Mouse (Mus musculus) layer of hippocampus, adult 9-10 months (tissue): Measurements from ENCODE around the gene Agap1.
A peak's percentile ranks its signal among the peaks of the same experiment; 100 is the strongest.

ENCODE experiments used
- DNase-seq: peaks from one replicate; pipeline ENCODE4 v3.0.0; 2022; ENCODE audit warnings: low spot score

Agap1 gene

DNA sequence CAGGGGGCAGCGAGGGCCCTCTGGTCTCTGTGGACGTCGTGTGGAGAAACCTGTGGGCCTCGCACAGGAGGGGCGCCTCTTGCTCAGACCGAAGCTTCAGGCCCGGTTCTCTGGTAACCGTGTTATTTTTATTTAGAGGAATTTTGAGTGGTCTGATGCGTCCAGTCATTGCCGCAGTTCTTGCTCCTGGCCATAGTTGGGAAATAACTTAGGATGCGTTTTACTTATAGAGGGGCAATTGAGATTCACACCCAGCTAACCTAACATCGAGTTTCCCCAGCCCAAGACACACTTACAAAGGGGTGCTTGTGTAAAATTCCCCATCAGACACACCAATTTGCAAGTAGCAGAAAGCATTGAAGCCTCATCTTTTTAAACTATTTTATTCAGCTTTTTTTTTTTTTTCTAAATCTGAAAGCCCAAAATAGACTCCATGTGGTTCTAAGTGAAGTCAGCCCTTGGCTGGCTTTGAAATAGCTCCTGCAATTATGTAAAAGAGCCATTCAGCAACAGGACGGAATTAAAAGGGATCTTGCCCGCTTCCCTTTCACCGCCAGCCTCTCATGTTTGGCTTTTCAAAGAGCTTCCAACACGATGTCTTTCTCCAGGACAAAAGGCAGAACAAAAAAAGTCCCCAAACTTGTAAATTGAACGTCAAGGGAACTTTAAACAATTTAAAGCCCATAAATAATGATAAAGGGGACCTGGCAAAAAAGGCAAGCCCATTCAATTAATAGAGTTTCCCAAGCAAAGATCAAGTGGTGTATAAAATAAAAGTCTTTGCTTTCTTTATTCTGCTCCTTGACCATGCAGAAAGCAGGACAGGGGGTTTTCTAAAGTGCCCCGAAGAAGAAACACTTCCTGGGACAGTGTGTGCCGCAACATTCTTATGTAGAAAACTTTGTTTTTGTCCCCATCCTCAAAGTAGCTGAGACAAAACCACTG, 480.0 kb downstream of the Agap1 start:
- DNase-seq, result no peak

DNA sequence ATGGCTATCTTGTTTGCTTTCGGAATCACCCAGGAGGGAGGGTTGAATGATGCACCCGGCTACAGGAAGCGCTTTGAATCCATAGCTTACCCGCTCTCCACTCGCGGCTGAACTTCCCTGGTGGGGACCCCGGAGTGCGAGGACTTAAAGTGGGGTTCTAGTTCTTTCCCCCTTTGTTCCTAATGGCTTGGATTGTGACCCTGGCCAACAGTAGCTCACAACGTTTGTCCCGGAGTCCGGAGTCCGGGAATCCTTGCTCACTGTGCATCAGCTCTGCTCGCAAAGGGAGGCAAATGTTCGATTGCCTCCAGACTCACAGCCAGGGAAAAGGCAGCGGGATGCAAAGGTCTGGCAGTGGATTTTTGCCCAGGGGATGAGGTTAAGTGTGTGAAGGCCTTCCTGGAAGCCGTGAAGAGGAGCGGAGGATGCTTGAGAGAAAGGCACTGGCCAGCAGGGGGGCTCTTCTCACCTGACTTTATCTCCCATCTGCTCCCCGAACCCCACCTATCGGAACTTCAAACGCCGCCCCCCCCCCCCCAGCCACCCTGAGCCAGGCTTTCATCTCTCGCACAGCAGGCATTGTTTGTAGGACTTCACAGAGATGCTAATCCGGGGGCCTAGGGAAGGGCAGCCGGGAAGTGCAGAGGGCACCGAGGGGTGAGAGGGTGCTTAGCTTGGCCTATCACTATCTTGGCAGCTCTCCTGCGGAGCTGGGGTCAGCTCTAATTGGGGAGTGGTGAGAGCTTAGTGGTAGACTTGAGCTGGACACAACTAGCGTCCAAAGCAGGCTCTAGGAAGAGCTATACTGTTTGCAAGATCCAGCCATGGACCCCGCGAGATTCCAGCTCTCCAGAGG, 481.1 kb downstream of the Agap1 start:
- no peak for DNase-seq

DNA sequence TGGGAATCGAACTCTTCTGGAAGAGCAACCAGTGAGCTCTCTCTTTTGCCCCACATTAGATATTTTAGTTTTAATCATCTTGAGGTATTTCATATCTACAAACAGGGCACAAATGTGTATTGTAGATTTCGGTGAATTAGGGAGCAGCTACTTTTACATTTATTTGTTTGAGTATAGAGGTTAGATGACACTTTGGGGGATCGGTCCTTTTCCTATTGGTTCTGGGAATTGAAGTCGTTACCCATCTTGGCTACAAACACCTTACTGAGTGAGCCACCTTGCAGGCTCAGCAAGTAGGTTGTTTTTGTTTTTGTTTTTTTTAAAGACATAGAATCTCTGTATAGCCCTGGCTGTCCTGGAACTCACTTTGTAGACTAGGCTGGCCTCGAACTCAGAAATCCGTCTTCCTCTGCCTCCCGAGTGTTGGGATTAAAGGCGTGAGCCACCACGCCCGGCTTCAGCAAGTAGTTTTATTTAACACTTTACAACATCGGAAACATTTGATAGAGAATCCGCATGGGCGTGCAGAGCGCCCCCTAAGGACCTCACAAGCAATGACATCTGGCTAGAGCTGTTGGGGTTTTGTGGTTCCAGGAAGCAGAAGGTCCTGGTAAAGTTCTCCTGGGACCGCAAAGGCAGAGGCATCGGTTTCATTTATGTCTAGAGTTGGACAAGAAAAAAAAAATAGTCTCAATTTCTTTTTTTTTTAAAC, 484.4 kb downstream of the Agap1 start:
- DNase-seq, result no peak

DNA sequence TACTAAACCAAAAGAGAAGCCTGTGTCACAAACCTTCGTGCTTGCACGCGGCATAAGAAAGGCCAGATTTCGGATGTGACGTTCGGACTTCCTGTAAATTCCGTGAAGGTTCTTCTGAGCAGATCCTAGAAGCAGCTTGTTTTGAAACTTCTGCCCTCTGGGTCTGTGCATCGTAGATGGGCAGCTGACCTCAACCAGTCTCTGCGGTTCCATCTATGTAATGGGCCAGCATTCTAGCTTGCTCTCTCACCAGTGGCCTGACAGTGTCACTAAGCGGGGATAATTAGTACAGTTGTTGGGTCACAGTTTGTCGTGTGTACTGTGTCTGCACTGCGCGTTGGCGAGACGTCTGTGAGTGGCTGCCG, 485.0 kb downstream of the Agap1 start:
- DNase-seq, result no peak

DNA sequence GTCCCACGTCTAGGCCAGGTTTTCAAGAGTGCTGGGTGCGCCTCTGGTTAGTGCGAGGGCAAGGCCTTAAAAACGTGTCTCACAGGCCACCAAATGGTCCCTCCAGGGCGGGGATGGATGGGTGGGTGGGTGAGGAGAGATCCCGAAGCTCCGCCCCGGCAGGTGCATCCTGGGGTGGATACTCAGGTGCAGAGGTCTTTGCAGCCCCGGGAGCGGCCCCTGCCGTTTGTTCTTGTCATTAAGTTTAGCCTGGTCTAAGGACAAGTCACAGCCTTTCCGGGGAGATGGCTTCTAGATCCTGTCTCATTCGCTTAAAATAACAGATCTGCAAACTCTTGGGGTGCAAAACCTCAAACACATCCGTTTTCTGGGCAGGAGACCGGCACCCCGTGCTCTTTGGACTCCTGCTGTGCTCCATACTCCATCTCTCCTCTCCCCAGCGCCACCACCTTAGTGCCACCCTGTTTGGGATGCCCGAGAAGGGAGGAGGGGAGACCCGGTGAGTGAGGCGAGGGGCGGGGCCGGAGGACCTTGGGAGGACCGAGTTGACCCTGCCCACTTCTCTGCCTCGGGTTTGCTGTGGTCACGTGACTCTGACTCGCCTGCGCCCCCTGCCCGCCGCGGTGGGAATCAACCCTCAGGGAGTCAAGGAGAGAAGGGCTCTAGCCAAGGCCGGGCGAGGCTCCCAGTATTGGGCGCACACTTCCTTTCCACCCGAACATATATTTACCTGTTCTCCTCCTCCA, 485.5 kb downstream of the Agap1 start:
- no peak for DNase-seq

DNA sequence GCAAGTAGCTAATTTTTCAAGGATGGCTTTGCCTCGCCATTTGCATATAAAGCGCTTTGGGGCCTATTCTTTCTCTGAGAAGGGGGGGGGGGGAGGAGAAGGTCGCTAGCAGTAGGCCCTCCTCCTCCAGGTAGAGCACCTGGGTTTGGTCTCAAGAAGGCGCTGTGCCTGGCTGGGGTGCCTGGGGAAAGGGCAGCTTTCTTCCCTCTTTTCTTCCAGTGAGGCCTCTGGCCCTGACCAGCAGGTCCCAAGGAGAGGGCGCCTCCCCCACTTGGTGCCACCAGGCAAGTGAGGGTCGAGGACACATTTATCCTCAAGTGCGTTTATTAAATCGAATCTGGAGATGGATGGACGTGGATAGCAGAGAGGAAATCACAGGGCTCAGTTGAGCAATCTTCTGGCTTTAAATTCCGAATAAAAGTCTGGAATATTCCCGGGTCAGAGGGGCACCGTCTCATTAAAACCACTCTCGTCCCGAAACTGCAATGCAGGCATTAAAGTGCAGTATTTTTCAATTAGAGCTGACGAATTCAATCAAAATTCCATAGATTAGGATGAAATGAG, 486.4 kb downstream of the Agap1 start:
- no peak for DNase-seq

DNA sequence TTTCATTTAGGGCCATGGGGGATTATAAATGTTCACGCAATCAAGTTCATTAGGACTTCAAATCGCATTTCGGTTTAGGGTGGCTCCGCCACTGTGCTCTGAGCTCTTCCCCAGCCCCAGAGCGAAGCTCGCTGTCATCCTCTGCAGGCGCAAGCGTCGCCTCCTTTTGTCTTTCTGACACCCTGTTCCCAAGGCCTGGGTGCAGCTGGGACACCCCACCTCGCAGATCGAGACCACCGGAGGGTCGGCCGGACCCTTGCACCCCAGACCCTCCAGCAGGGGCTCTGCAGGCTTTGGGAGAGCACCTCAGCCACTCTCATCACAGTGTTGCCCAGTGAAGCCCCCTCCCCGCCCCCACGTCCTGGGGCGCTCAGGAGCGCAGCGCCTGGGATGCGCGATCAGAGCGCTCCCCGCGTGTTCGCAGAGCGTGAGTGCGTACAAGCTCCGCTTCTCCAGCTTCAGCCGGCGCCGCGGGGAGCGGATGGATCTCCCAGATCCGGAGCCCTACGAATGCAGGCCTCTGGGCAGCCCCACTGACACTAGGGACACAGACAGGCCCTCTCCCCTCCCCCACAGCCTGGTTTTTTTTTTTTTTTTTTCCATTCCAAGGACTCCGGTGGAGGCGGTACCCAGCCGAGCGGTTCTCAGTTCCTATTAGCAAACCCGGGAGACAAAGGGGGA, 487.2 kb downstream of the Agap1 start:
- DNase-seq, result no peak

DNA sequence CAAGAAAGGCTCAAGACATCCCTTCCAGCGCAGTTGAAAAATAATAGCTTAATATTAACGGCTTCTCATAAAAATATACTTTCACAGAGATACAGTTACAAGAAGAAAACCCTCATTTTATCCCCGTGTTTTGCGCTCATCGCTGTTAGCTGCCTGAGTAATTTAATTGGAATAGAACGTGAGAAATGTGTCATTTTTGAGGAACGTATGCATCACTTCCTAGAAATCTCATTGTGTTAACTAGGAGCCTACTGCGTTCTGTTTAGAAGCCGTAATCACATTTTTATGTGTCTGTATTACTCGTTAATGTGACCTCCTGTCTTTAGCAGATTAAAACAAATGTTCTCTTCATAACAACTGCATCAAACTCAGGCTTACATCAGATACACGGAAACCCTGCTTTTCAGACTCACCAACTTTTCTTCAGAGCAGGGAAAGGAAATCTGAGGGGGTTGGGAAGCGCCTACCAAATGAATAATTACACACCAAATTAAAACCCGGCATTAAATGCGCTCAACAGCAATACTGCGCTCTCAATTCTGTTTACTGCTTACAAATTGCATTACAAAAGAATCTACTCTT, 487.9 kb downstream of the Agap1 start:
- DNase-seq, result no peak

DNA sequence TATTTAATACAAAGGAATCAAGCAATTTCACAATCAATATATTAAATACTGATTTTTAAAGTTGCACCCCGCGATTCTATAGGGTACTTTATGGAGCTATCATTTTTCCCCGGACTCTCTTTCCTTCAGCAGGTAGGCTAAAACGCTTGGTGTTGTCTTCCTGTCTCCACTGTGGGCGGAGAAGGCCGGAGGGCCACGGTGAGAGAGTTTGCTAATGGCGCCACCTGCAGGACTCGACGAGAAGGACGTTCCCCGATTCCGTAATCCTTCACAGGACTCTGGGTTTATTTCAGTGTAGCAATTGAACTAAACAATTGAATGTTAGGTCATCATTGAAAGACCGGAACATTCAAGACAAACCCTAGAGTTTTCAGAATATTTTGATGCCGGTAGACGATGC, 488.6 kb downstream of the Agap1 start:
- DNase-seq, result peak; percentile 45
